In genomic region chr15:90400326-90401280, GRCm38 (mm10) we compare ENCODE assay signal across 24 mouse cellular contexts.
A peak's percentile ranks its signal among the peaks of the same experiment; 100 is the strongest.
DNase-seq lines count a peak whose midpoint lies in the region; ATAC-seq and TF ChIP-seq lines count a peak whose summit lies in the region.
"Had no signal": no experiment of that assay in that cellular context is flagged by ENCODE, and none has a peak within 500 bp of the region (broad histone marks: within the 10 kb centered on the region; RNA-seq: fewer than 3 reads in every experiment).

No protein-coding gene starts in this region.

- no peak overlapping the region for H3K4me3 ChIP-seq in forebrain, embryonic 14.5 days (ENCODE audit: low read depth, low read length)
- H3K4me3 ChIP-seq in forebrain, embryonic 13.5 days: no peak overlapping the region
- no peak overlapping the region for H3K4me3 ChIP-seq in midbrain, embryonic 10.5 days
- no peak overlapping the region for H3K4me3 ChIP-seq in midbrain, embryonic 13.5 days (replicated peaks)
- H3K4me3 ChIP-seq: heart, embryonic 15.5 days; layer of hippocampus, adult 2 months; neural tube, embryonic 15.5 days had no signal

- H3K4me2 ChIP-seq in forebrain, embryonic 14.5 days (ENCODE audit: low read length): no peak overlapping the region
- H3K4me2 ChIP-seq in forebrain, embryonic 13.5 days: no peak overlapping the region
- H3K4me2 ChIP-seq in midbrain, embryonic 13.5 days (replicated peaks): no peak overlapping the region
- H3K4me2 ChIP-seq: heart, embryonic 15.5 days; neural tube, embryonic 15.5 days had no signal

- H3K9me3 ChIP-seq in forebrain, embryonic 14.5 days (replicated peaks; ENCODE audit: control insufficient read depth, low read length): no peaks in the 10 kb centered on the region
- H3K9me3 ChIP-seq in forebrain, embryonic 13.5 days (replicated peaks): no peaks in the 10 kb centered on the region
- H3K9me3 ChIP-seq in midbrain, embryonic 10.5 days (replicated peaks): no peaks in the 10 kb centered on the region
- no peaks in the 10 kb centered on the region for H3K9me3 ChIP-seq in midbrain, embryonic 13.5 days
- H3K9me3 ChIP-seq: G1E; heart, embryonic 15.5 days; neural tube, embryonic 15.5 days had no signal

- no peaks in the 10 kb centered on the region for H3K36me3 ChIP-seq in forebrain, embryonic 14.5 days (ENCODE audit: control insufficient read depth, insufficient read depth, low read length)
- H3K36me3 ChIP-seq in forebrain, embryonic 13.5 days (ENCODE audit: poor library complexity, severe bottlenecking): no peaks in the 10 kb centered on the region
- no peaks in the 10 kb centered on the region for H3K36me3 ChIP-seq in midbrain, embryonic 10.5 days
- no peaks in the 10 kb centered on the region for H3K36me3 ChIP-seq in midbrain, embryonic 13.5 days
- H3K36me3 ChIP-seq: G1E; heart, embryonic 15.5 days; neural tube, embryonic 15.5 days had no signal

- H3K4me1 ChIP-seq in forebrain, embryonic 14.5 days (ENCODE audit: control insufficient read depth, insufficient read depth, low read length): no peaks in the 10 kb centered on the region
- H3K4me1 ChIP-seq in forebrain, embryonic 13.5 days: peaks cover 12% of the 10 kb centered on the region
- H3K4me1 ChIP-seq in midbrain, embryonic 10.5 days: peaks cover 21% of the 10 kb centered on the region
- peaks cover 13% of the 10 kb centered on the region for H3K4me1 ChIP-seq in midbrain, embryonic 13.5 days (replicated peaks)
- H3K4me1 ChIP-seq: heart, embryonic 15.5 days; neural tube, embryonic 15.5 days had no signal

- no peak for ATAC-seq in forebrain, embryonic 14.5 days
- no peak; the same call in 1 of the 2 replicates for ATAC-seq in forebrain, embryonic 13.5 days
- no peak for ATAC-seq in midbrain, embryonic 13.5 days
- no peak for ATAC-seq in erythroid progenitor cell, adult 5-6 weeks (replicated peaks; ENCODE audit: low FRiP score, poor library complexity, severe bottlenecking)
- ATAC-seq: hindbrain, embryonic 16.5 days; intestine, embryonic 16.5 days; Patski had no signal

- no peak overlapping the region for H3K9ac ChIP-seq in forebrain, embryonic 14.5 days (ENCODE audit: low read length)
- no peak overlapping the region for H3K9ac ChIP-seq in forebrain, embryonic 13.5 days
- H3K9ac ChIP-seq in midbrain, embryonic 13.5 days (replicated peaks): no peak overlapping the region
- H3K9ac ChIP-seq: heart, embryonic 15.5 days; liver, embryonic 14.5 days; neural tube, embryonic 15.5 days had no signal

- 17% methylated on average over 5 of the region's 5 CpGs for WGBS in forebrain, embryonic 14.5 days
- WGBS in forebrain, embryonic 13.5 days: 13% methylated on average over 5 of the region's 5 CpGs
- 10% methylated on average over 5 of the region's 5 CpGs for WGBS in midbrain, embryonic 10.5 days
- WGBS in midbrain, embryonic 13.5 days: 9% methylated on average over 5 of the region's 5 CpGs

- peak; percentile 66 for DNase-seq in forebrain, embryonic 14.5 days (ENCODE audit: low spot score)
- DNase-seq in midbrain, embryonic 10.5 days (ENCODE audit: low spot score): peak; percentile 19
- DNase-seq in brain, embryonic 14.5 days (ENCODE audit: low read depth): peak; percentile 82
- peak; percentile 39 for DNase-seq in embryo, embryonic 9.5 days (ENCODE audit: extremely low spot score)
- DNase-seq in gastrocnemius, postnatal 14 days: no peak
- DNase-seq: adrenal gland, adult 2 months; cerebellum, adult 18-20 months; cerebellum, postnatal 14 days; heart, postnatal 4 days; kidney, adult 9 months; kidney, postnatal 25 days; right cerebral cortex, postnatal 14 days had no signal

- no peak for TF ChIP-seq POLR2A in brain, embryonic 14.5 days (IDR thresholded peaks at IDR 0.05; ENCODE audit: borderline replicate concordance, extremely low read depth, insufficient read depth, insufficient read length, poor library complexity, severe bottlenecking)

- TF ChIP-seq CTCF in brain, embryonic 14.5 days (IDR thresholded peaks at IDR 0.05; ENCODE audit: borderline replicate concordance, extremely low read depth, insufficient read depth, insufficient read length): no peak

- H3K27me3 ChIP-seq in forebrain, embryonic 14.5 days (replicated peaks; ENCODE audit: control insufficient read depth, insufficient read depth, low read length): no peaks in the 10 kb centered on the region
- no peaks in the 10 kb centered on the region for H3K27me3 ChIP-seq in forebrain, embryonic 13.5 days
- H3K27me3 ChIP-seq in midbrain, embryonic 10.5 days (ENCODE audit: low read depth, poor library complexity, severe bottlenecking): no peaks in the 10 kb centered on the region
- H3K27me3 ChIP-seq in midbrain, embryonic 13.5 days: no peaks in the 10 kb centered on the region
- H3K27me3 ChIP-seq: heart, embryonic 15.5 days; neural tube, embryonic 15.5 days; Patski had no signal

- intact Hi-C loops in gastrocnemius, postnatal 14 days (cut with DNase I; ENCODE audit: low total_unique reads): no loop called here

- no peak overlapping the region for H3K27ac ChIP-seq in forebrain, embryonic 14.5 days (ENCODE audit: low read depth, low read length)
- no peak overlapping the region for H3K27ac ChIP-seq in forebrain, embryonic 13.5 days
- H3K27ac ChIP-seq in midbrain, embryonic 10.5 days (replicated peaks): peak overlapping the region; percentile 59
- no peak overlapping the region for H3K27ac ChIP-seq in midbrain, embryonic 13.5 days
- H3K27ac ChIP-seq: heart, embryonic 15.5 days; layer of hippocampus, adult 2 months; liver, embryonic 14.5 days; macrophage; neural tube, embryonic 15.5 days had no signal
